Mouse (Mus musculus) urinary bladder, postnatal 36 days (tissue): ENCODE results near the gene Cdc42.

ENCODE experiments used
- DNase-seq, 2 experiments: peaks; one replicate each; pipeline ENCODE4 v3.0.0; 2022; ENCODE audit warnings: low spot score in 2 of 2, mixed read lengths in 1 of 2

Gene Cdc42

GRCm38 (mm10) chr4:137316027-137316770 lies 41.3 kb downstream of the Cdc42 start:
- DNase-seq: no peak

DNA sequence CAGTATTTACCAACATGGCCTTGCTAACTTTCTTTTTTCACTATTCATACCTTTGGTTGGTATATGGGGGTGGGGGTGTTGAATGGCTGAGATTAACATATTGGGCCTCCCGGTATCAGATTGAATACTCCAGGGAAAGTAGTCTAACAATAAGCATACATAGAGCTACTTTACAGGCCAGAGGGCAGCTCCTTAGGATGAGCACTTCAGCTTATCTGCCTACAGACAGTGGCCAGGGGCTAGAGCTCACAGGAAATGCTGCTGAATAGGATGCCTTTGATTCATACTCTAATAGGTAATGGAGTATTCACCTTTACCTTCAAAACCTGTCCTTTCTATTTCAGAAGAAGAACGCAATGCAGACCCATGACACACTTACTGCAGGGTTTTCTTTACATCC lies 42.5 kb downstream of the Cdc42 start:
- DNase-seq: no peak

- DNase-seq: no peak
Measured at GRCm38 (mm10) chr4:137314561-137314960, 43.0 kb downstream of the Cdc42 start.

DNA sequence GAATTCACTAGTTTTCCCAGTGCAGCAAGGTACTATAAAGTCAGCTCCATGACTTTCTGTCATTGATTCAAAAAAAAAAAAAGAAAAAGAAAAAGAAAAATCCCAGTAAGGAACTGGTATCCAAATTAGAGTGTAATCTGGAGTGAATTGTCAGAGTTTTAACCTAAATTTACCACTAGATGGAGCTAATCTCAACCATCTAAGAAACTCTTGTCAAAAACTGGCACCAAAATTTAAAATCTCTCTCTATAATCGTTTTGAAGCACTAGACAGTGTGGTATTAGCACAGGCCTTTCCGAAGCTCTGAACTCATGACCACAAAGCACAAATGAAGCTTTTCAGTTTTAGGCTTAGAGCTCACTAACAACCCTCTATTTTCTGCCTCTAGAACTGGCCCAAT lies 44.0 kb downstream of the Cdc42 start:
- no peak for DNase-seq

GRCm38 (mm10) chr4:137308377-137308776 lies 49.1 kb downstream of the Cdc42 start:
- DNase-seq: no peak

DNA sequence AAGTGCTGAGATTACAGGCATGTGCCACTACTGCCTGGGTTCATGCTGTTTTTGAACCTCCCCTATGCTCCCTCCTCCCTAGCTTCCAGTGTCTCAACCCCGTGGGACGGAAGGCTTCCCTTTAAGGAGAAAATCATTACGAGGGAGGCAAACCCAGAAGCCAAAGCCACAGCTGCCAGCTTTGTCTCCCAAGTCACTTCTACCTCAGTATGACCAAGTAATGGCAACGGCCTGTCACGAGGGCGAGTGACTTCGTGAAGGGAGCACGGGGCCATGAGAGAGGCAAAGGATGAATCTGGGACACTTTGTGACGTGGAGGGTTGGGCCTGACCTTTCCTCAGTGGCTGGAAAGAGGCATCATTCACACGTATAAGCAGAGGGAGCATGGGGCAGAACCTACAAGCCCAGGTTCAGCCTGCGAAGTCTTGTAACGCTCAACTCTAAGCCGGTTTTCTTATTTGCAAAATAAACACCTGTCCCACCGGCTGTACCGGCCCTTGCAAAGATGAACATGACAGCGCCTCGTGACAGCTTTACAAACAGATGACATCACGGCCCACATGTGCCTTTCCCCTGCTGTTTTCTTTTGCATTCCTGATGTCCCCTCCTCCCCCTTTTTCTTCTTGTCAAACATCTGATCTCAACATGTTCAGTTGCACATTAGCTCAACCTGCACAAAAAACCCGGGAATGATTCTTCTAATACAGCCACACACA lies 50.4 kb downstream of the Cdc42 start:
- peak in 1 of 2 experiments; percentile 51 for DNase-seq

- no peak for DNase-seq
Measured at GRCm38 (mm10) chr4:137306577-137306888, 51.0 kb downstream of the Cdc42 start.

DNA sequence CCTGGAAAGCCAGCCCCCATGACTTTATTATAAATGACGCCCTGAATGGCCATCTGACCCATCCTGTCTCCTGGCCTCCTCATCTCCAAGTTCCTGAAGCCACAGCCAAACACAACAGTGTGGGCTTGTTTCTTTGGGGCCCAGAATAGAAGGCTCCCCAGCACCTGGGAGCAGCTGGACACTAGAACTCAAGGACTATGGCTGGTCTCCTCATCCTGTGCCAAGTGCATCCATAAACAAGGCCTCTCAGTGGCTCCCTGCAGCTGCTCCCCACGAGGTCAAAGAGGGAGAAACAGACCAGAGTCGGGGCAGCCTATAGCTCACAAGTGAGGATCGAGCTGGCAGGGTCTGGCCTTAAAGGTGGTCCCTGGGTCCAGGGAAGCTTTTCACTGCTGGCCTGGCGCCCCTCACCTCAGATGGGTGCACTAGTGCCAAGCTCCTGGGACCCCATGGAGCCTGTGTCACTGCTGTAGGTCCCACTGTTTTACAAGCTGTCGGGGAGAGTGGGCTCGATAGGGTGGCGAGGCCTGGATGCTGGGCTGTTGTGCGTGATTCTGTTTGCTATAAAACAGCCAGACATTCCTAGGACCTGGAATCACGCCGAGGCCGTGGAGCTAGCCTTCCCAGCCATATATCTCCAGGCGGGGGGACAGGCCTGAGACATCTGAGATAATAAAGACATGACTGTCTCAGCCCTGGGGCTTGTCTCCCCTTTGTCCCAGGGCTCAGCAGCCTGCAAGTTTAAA lies 51.5 kb downstream of the Cdc42 start:
- DNase-seq: no peak

GRCm38 (mm10) chr4:137305066-137305465 lies 52.5 kb downstream of the Cdc42 start:
- DNase-seq: no peak

- no peak for DNase-seq
Measured at GRCm38 (mm10) chr4:137304106-137304505, 53.4 kb downstream of the Cdc42 start.

- DNase-seq: no peak
Measured at GRCm38 (mm10) chr4:137301635-137302034, 55.9 kb downstream of the Cdc42 start.

DNA sequence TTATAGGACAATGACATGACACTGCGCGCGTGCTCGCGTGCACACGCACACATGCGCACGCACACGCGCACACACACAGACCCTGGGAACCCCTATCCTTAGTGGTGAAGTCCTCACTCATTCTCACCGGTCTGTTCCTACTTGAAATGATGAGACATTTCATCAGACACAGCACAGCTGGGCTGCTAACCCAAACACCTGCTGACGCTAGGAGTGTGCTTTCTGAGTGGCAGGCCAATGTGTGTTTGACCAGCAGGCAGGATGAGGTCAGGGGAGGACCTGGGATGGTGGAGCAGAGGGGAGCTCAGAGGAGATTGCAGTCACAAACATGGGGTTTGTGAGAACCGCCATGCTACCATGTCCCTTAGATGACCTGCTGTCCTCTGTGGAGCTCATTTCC lies 57.3 kb downstream of the Cdc42 start:
- DNase-seq: no peak

DNA sequence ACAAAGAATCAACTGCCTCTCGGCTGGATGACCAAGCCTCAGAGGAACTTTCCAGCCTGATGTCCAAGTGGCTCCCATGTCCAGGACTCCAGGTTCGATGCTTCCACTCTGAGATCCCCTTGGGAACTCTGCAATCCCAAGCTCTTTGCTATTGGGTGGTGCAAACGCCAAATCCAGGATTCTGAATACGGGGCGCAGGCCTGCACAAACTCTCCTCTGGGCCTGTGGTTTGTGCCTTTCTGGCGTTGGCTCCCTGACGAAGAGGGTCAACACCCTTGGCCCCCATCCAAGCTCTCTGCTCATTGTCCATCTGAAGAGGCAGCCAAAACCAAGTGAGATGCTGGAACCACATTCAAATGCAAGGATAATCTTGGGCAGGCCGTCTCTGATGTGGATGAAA lies 59.1 kb downstream of the Cdc42 start:
- DNase-seq: no peak

DNA sequence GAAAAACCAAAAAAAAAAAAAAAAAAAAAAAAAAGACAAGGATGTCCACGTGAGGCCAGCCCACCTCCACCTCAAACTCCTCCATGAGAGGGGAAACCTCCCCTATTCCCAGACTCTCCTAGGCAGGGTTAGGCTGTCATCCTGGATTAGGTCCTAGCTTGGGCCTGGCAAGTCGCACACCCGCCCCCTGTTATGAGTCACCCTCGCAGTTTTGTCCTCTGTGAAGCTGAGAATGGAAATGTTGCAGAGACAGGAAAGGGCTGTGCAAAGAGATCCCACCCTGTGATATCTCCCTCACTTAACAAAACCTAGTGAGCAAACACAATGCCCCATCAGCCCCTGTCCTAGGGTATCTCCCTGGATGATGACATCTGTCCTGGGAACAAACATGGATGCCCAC lies 59.9 kb downstream of the Cdc42 start:
- no peak for DNase-seq

DNA sequence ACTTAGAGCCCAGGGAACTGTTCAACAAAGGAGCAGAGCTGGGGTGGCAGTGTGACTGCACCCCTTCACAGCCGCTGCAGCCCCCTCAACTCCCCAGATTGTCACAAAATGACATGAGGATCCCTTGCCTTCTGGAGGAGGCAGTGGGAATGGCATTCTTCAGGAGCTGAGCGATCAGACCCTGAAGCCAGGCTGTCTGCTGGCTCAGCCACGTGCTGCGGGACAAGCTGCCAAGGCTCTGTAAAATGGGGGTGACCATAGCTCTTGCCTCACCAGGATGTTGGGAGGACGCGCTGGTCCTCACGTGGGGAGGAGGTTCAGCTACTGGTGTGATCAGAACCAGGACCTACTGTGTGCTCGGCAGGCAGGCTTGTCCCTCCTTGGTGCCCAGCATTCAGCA lies 62.6 kb downstream of the Cdc42 start:
- DNase-seq: no peak

GRCm38 (mm10) chr4:137294474-137294873 lies 63.0 kb downstream of the Cdc42 start:
- DNase-seq: no peak

- no peak for DNase-seq
Measured at GRCm38 (mm10) chr4:137294032-137294431, 63.5 kb downstream of the Cdc42 start.

- DNase-seq: no peak
Measured at GRCm38 (mm10) chr4:137292625-137293024, 64.9 kb downstream of the Cdc42 start.

DNA sequence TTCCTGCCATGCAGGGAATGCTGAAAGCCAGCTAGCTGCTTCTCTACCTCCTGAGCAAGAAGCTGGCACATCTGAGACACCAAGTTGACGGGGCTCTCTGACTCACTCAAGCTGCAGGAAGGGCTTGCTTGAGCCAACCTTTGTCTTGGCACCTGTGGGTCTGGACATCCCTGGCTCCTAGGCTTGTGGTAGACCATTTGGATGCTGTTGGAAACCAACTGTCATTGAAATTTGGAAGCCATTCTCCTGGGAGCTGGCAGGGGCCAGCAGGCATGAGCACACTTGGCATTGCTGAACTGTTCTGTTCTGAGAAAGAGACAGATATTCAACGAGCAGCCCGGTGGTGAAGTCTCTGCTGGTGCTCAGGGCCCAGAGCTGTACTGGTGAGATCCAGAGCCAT lies 67.3 kb downstream of the Cdc42 start:
- no peak for DNase-seq

DNA sequence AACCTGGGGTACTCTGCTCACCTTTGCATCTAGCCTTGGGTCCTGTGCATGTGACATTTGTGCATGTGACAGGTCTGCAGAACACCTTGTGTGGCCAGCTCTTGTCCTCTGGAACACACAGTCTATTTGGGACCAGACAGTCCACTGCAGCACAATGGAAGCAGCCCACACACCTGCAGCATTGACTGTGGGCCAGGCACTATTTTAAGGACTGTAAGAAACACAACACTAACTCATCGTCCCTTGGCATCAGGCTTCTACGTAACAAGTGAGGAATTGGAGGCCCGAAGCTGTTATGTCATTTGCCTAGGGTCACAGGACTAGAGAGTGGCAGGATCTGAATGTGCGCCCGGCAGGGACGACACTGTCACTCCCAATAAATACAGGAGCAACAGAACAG lies 67.8 kb downstream of the Cdc42 start:
- no peak for DNase-seq

GRCm38 (mm10) chr4:137287818-137288217 lies 69.7 kb downstream of the Cdc42 start:
- DNase-seq: peak in 1 of 2 experiments; percentile 64

DNA sequence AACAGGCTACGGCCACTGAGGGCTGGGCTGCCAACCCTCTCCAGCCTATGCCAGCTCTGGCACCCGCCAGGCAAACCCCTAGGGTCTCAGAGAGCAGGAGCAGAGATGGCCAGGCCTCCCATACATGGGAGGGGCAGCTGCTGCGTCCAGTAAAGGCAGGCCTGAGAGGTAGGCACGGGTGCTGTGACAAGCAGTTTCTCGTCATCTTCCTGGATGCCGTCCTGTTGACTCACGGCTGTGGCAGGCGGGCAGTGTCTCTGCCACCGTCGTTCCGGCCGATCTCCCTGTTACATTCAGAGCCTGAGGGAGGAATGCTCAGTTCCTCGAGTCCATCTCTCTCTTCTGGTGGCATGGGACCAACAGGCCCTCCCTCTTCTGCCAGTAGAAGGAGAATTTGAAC lies 70.3 kb downstream of the Cdc42 start:
- peak in 1 of 2 experiments; percentile 57 for DNase-seq

GRCm38 (mm10) chr4:137286662-137286953 lies 70.9 kb downstream of the Cdc42 start:
- DNase-seq: no peak
